Mouse (Mus musculus) spleen, postnatal 36 days (tissue): ENCODE measurements around the gene Zmat5.

Experiments
- DNase-seq, 2 experiments: peaks; one replicate each; pipeline ENCODE4 v3.0.0; 2022; ENCODE audit warnings: low spot score in 2 of 2, mixed read lengths in 1 of 2

The Zmat5 gene

GRCm38 (mm10) chr11:4771756-4772155, 67.3 kb downstream of the Zmat5 start:
- DNase-seq: no peak

GRCm38 (mm10) chr11:4772925-4773324, 68.4 kb downstream of the Zmat5 start:
- peak; percentile 17 to 38 for DNase-seq

- no peak for DNase-seq
These were observed 76.4 kb downstream of the Zmat5 start for GRCm38 (mm10) chr11:4780927-4781326.

- DNase-seq: no peak
These were observed 78.6 kb downstream of the Zmat5 start for GRCm38 (mm10) chr11:4783116-4783515.

GRCm38 (mm10) chr11:4784629-4785142, 80.2 kb downstream of the Zmat5 start:
- no peak for DNase-seq
